Mouse (Mus musculus): ENCODE results near the gene Ryr3.

The Ryr3 gene

DNA sequence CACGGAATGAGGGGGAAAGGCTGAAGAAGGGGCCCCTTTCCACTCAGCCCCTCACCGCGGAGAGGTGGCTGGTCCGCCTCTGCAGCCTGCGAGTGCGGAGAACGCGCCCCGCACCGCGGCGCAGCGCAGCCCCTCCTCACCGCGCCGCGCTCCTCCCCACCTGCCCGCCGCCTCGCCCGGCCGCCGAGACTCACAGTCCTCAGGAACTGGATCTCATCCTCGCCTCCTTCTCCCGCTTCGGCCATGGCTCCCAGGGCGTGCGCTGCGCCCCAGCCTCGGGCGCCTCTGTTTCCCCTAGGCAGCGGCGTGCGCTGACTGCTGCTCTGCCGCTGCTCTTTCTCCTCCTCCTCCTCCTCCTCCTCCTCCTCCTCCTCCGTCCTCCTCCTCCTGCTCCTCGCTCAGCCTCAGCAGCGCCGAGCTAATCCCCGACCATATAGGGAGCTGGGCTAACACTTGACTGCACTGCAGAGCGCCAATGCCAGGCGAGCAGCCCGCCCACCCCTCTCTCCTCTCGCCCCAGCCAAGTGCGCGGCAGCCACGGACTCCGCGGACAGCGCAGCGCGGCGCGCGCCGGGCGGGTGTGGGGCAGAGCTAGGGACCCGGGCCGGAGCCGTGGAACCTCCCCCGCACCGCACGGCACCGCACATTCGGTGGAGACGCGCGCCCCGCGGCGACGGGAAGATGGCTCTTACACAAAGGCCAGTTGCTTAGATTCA, at the start of gene Ryr3:
Ryr3 (minus strand) TSS at position 351 of the 716 bp plus-strand sequence.
- no peak for DNase-seq

DNA sequence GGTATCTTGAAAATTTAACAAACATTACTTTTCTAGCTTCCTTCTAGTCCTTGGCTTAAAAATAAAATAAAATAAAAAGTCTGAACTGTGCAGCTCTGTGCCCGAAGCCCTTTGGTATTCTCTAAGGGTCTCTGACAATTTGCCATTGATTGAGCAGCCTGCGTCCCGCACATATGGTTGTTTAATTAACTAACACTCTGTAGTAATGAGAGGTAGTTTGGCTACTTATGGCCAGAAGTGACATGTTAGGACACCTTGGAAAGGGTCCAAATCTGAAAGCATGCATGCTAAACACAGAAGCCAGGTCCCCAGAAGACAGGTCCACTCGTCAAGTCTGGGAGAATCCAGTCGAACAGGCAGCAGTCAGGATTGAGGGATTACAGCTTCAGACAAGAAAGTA, 22.0 kb upstream of the Ryr3 start:
- no peak for DNase-seq

DNA sequence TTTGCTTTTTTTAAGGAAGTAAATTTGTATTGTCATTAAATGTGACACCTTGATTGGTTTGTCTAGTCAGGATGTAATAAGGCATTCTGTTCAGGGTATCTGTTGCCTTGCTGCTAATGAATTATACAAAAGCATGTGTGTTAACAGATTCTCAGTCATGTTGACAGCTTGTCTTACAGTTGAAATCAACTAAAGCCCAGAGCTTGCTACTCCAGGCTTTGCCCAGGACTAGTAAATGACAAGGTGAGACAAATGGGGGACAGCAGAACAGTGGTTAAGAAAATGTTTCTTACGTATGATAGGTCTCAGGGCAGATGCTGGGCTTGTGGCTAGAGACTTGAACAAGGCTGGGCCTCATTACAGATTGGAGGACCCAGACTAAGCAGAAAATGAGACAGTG, 20.1 kb upstream of the Ryr3 start:
- DNase-seq, result no peak

DNA sequence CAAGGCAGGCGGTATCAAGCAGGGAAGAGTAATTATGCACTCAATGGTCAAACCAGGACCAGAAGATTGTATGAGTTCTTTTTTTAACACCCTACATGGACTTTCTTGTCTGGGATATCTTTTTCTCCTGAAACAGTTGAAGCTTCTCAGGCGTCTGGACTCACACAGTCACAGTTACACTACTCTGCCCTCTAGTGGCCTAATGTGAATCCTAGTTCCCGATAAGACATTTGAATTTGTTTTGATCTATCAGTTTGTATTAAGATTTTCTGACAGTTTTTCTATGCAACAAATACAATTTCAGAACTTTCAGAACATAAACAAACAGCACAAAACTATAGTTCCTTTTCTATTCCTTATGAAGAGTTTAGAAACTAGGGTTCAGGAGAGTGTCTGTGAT, 17.7 kb upstream of the Ryr3 start:
- no peak for DNase-seq

DNA sequence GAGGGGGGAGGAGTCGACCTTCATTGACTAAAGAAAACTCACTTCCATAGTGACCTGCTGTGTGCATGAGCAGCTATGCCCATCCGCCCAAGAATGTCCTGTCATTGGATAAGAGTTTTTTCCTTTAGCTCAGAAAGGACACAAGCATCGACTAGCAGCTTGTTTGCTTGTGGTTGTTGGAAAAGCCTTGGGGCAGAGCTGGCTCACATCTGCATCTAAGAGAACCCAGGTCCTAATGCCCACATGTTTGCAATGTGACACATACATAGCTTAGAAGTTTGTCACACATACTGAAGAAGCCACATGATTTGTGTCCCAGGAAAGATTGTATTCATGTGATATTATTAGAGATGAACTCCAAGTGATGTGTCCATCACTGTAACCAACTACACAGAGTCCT, 16.5 kb upstream of the Ryr3 start:
- no peak for DNase-seq

DNA sequence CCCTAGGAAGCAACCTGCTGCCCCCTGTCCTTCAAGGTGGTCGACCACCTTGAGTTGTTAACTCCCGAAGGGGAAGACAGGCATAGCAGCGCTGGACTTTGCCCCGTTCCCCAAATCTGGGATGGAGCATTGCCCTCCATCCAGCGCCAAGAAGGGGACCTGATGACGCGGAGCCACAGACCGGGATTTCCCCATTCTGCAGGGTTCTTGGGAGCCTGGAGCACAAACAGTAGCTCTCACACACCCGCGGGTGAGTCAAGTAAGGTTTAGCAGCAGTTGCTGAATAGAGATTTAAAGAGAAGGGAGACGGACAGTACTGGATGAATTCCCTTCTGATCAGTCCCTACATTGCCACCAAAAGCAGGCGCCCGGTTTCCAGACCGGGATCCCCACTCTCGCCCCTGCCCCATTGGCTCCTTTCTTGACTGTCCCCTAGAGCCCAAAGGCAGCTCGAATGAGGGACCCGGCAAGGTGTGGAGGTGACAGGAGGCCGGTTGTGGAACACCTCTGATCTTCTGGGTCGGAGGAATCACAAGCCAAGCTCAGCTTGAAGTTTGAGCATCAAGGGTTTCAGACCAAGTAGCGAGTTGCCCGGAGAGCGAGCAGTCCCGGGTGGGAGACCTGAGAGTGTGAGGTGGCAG, 671 bp downstream of the Ryr3 start:
- DNase-seq, result no peak

DNA sequence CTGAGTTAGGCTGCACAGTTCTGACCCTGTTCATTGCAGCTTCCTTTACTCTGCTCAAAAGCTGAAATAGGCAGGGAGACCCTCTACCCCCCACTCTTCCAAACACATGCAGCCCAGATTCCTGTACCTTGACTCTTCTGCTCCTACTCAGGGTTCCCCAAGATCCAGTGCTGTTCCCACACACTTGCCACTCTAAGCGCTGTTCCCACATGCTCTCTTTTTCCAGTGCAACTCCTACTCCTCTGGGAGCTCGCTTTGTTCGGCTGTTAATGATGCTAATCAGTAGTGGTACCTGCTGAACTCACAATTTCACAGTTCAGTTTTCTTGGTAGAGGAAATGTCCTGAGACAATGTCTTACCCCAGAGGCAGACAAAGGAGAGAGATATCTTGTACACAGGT, 6.9 kb downstream of the Ryr3 start:
- DNase-seq, result no peak

DNA sequence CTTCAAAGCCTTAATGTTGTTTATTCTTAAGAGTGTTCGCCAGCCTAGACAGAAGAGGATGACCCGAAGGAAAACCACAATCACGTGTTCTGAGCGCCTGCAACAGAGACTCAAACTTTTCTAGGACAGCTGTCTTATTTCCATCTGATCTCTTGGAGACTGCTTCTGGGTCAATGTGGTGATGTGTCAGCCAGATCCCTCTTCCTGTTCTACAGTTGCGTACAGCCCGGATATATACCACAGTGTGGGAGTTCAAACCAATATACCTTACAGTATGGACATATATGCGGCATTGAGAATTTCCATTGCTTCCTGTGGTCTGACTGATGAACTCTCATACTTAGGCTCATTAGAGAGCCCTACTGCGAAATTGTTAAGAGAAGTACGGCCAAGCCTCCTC, 7.6 kb downstream of the Ryr3 start:
- DNase-seq, result no peak

DNA sequence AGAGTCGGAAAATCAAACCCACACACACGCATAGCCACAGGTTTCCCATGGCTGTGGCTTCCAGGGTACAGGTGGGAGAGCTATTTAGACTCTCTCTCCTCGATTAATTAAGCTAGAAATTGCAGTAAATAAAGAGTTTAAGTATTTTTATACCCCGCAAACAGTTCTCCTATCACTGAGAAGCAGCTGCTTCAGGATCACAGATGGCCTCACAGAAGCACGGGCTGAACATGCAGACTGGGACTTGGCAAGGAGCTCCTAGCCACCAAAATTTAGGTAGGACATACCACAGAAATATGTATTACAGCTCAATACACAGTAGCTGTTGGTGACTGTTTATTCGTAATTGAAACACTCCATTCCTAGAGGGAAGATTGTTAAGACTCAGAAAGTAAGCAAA, 14.0 kb downstream of the Ryr3 start:
- DNase-seq, result no peak

DNA sequence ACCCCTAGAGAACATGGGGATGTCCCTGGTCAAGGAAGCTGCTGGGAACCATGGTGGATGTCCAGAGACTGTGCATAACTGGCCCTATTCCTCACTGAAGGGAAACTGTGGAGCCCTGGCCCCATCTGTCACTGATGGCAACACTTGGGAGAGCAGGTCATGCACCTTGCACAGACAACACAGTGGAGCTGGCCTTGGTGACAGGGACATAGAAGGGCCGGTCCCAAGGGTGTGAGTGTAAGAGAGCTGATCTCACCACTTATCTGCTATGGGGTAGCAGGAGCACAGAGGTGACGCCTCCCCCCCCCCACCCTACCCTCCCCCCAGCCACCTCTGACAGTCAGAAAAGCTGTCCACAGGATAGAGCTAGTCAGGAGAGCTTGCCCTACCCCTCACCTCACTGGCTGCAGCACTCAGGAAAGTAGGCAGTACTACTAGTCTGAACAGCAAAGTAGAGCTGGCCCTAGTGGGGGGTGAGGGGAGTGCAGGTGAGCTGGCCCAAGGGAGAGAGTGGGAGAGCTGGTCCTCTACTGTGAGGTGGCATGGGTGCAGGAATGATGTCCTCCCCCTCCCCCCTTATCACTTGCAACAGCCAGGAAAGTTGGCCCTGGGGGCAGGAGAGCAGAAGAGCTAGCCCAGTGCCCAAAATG, 17.7 kb downstream of the Ryr3 start:
- DNase-seq, result no peak

DNA sequence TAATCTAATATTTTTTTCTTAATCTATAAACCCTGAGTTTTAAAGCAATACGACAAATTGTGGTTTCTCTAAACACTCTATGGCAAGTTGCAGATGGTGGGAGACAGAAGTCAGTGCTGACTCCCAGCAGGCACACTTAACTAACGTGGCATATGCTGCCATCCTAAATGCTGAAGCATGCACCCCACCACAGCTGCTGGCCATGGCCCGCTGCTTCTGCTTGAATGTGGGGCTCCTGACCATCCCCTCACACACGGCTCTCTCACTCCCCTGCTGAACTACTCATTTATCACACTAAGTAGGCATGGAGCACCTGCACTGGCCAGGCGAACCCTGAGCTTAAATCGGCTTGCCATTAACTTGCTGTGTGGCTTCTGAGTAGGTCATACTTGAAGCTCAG, 29.7 kb downstream of the Ryr3 start:
- DNase-seq, result no peak

DNA sequence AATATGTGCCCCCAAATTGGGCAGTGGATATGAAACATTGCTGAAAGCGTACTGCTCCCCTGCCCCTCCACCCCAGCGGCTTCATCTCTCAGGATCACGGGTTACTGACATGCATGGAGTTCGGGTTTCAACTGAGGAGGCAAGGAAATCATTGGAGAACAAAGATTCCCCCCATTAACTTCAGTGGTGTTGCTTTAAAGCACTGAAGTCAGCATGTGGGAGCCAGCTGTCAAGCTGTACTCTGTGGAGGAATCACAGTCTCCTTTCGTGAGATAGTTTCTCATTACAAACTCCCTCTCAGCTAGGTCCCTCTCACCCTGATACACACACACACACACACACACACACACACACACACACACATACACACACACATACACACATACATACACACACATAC, 35.2 kb downstream of the Ryr3 start:
- no peak for DNase-seq

DNA sequence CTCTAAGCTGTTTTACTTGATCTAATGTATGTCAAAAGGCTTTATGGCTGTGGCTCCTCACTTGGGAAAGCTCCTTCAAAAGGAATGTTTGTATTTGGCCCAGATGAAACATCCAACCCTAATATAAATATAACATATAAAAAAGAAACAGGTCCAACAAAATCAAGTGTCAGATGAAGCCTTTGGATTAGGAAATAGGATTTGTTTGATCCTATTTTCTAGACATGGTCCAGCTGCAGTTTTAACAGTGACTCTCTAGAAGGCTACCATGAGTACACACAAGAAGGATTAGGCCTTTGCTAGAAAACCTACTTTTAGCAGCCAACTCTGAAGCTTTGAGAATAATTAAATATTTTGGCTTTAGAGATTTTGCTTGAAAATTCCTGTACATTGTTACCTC, 38.8 kb downstream of the Ryr3 start:
- DNase-seq, result no peak

DNA sequence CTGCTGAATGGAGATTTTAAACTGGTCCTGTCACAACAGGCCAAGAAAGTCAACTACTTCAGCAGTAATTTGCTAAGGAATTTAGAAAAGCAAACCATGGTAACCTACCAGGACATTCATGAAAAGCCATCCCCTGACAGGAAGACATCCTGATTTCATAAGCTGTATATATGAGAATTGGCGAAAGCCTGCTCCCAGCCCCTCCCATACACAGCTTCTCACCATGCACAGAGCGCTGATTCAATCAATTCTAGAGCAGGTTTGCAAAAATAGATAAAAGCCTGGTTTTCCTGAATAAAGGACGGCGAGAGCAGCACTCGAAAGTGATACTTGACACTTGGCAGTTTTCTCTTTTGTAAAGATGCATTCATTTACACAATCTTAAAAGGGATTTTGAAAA, 40.6 kb downstream of the Ryr3 start:
- DNase-seq, result no peak

DNA sequence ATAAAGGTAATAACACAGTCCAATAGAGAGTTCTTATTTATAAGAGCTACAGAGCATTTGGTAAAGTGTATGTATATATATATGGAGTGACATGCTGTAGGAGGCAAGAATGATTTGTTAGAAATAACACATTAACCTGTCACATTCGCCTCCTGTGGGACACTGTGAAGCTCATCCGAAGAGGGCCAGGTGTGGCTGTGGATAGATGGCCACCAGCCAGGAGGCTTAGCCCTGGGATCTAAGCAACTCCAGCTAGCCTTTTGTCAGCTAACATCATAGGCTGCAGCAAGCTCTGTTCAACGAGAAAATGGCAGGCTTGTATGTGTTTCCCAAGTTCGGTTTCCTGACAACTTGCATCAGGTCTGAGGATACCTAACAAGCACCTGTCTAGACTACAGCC, 48.8 kb downstream of the Ryr3 start:
- no peak for DNase-seq

DNA sequence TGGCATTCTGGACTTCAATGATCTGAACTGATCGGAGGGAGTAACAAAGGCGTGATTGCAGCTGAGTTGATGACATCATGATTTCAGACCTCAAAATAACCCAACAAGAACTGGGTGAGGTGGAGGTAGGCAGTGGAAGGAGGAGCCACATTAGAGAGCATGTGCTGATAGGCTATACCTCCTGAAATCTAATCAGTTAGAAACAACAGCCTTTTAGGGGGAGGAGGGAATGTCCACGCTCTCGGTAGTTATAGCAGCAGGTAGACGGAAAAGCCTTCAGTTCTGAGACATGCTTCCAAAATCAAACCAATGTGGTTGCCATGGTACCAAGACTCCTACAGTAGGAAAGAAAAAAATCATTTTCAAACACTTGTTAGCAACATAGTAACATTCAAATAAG, 55.4 kb downstream of the Ryr3 start:
- no peak for DNase-seq

DNA sequence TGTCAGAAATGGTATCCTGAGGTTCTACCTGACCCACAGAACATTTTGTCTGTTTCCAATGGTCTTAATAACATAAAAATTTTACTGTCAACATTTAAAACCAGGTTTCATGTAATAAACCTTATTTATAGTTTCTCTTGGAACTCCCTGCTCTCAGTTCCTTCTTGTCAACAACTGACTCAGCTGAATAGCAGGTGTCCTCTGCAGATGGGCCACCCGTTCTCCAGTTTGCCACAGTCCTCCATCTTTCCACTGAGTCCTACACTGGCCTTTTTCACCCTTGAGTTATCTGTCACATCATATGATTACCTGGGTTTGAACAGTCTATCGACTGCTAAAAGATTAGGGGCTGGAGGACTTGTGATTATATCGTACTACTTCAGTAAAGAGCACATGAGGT, 79.1 kb downstream of the Ryr3 start:
- no peak for DNase-seq

DNA sequence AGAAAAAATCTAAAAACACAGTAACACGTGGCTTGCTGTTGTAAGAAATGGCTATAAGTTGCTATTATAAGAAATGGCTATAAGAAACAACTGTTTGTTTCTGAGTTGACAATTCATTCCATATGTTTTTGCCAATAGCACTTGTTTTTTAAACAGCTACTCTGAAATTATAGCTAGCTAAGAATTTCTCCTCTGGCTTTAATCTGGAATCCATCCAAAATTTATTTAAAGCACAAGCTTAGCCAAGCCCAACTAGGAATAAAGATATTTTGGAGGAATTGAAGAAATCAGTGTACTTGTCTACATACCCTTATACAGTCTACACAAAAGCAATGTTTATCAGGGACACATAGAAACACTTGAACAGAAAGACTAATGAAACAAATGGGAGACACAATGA, 93.4 kb downstream of the Ryr3 start:
- DNase-seq, result no peak

DNA sequence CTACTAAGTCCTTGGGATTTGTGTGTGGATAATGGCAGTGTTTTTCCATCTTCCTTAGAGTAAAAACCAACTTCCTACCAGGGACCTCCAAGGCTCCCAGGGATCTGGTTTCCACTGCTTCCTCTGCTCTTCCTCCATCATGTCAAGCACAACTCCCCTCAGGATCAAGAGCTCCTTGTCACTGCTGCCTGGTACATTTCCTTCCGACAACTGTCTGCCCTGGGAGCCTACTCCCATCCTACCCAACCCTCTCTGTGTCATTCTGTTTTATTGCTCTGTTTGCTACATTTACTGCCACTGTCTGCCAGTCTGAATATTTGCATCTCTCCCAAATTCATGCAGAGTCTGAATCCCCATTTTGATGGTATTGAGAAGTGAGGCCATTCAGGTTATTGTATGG, 97.8 kb downstream of the Ryr3 start:
- no peak for DNase-seq

DNA sequence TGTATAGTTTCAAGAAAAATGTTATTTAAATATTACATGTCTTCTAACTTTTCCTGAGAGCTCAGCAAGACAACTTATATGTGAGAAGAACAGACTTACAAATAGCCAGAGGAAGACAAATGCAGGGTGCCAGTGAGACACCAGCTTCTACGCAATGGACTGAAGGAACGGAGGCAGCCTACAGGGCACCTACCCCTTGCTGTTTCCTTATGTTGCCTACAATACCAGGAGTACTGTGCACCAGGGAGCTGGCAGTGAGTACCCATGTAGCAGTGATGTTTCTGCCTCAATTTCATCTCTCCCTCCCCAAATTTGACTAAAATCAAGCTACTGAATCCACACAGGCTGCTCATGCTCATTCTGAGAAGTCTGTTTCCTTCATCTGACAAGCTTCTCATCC, 100.1 kb downstream of the Ryr3 start:
- DNase-seq, result no peak

DNA sequence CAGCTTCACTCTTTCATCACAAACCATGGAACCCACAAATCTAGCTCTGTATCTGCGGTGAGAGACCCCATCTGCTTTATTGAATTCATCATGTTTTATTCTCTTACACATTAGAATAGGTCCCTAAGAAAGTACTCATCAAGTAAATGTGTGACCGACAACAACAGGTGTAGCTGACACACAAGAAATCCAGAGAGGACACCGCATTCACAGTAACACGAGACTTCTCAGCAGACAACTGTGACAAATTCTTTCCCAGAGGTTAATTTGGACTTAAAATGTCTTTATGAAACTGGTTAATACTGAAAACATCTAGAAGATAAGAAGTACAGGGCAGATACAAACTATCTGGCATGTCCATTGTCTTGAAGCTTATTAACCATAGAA, 101.0 kb downstream of the Ryr3 start:
- DNase-seq, result no peak

DNA sequence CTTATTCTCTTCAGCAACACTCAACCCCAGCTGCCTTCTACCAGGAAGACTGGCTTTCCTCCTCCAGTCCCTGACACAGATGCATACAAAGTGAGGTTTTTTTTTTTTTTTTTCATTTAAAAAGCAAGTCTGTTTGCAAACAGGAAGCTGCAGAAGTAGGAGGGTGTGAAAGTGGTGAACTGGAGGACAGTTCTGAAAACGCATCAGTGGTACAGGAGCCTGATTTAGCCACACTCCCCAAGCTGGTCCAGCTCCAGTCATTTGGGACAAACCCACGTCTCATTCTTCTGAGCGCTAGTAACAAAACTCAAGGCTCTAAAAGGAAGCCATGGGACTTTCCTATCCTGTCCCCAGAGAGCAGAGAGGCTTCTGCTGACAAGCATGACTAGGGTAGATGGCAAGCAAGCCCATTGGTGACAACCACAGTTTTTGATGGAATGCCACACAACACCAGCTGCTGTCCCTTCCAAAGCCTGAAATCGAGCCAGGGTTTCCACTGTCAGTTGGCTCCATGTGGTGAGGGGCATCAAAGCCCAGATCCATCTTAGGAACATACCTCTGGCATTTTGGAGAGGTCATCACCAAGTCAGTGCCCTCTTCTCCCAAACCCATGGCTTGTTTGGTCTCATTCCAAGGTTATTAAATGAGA, 101.5 kb downstream of the Ryr3 start:
- DNase-seq, result no peak

DNA sequence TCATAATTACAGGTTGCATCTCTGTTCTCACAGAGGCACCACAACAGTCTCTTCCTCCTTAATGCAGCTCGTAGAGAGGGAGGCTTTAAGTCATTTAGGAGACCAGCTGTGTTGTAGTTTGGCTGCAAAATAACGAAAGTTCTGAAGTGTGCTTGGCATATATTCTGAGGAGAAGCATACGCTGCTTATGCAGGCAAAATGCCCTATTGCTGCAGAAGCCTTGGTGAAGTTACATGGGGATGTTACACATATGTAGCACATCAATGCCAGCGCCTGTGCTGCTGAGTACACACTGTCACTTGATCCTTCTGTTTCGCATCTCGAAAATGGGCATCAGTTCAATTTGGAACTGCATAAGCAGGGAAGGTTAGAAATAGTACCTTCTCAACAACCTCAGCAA, 112.3 kb downstream of the Ryr3 start:
- no peak for DNase-seq

DNA sequence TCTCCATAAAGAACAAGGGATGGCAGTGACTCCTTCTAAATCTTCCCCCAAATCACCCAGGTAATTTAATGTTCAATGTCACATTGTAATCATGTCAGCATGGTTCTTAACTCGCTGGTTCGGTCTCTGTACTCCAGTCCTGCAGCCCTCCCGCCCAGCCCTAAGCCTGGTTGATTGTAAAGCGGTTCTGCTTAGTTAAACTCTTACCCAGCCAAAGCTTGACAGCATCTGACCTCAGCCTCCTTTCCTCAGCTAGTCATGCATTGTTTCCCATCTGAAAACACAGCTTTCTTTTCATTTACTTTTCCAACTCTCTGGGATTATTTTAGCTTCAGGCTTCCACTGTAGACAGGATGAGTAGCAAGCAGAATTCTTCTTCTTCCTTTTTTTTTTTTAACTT, 121.7 kb downstream of the Ryr3 start:
- DNase-seq, result no peak
